Mouse (Mus musculus) heart, adult 10 weeks (tissue): ENCODE data around the gene Txnrd2. TPM values are rescaled to one million over a fixed set of nuclear protein-coding genes. Genes with fewer than 3 reads are reported as not detected.

ENCODE experiments used
- polyA plus RNA-seq: library from polyadenylated mRNA; stranded (reverse); fragments of 350-450 nt; fragmentation: Illumina TruSeq; extraction: RNeasy Lipid Tissue Mini Kit (QIAGEN cat#74804); gene quantifications from one replicate; pipeline ENCODE4 v1.2.3, GENCODE M21; 2014; ENCODE audit warnings: low read depth, low replicate concordance

Txnrd2 gene
- polyA plus RNA-seq: 45.8 TPM

GRCm38 (mm10) chr16:18426215-18426791 is at the start of gene Txnrd2:
Gene Txnrd2 (plus strand): TSS chr16:18426384.

GRCm38 (mm10) chr16:18426802-18427280 is 657 bp downstream of the Txnrd2 start, which contains the start of gene Comt:
Gene Comt (minus strand): TSS chr16:18426852.

GRCm38 (mm10) chr16:18498558-18498990 is 72.4 kb downstream of the Txnrd2 start, which contains the start of the genes Gnb1l and Rtl10:
Gene Gnb1l (plus strand): TSS chr16:18498713.
Gene Rtl10 (plus strand): TSS chr16:18498901.

Other genes starting within 250 kb of the Txnrd2 start
- not detected for gene Ccdc188, start 208.5 kb upstream of the Txnrd2 start, polyA plus RNA-seq
- gene Zdhhc8, start 191.2 kb upstream of the Txnrd2 start, polyA plus RNA-seq: 23.9 TPM
- gene Trmt2a, start 177.7 kb upstream of the Txnrd2 start, polyA plus RNA-seq: 36.1 TPM
- gene Ranbp1, start 177.7 kb upstream of the Txnrd2 start, polyA plus RNA-seq: 48.5 TPM
- gene Gm49776, start 168.1 kb upstream of the Txnrd2 start, polyA plus RNA-seq: not detected
- 8.7 TPM for gene Dgcr8, start 137.1 kb upstream of the Txnrd2 start, polyA plus RNA-seq
- gene Tango2, start 78.3 kb upstream of the Txnrd2 start, polyA plus RNA-seq: 260 TPM
- gene Arvcf, start 78.2 kb upstream of the Txnrd2 start, polyA plus RNA-seq: 15.8 TPM
- 213 TPM for gene Comt, start 468 bp downstream of the Txnrd2 start, polyA plus RNA-seq
- 4.4 TPM for gene Gnb1l, start 72.3 kb downstream of the Txnrd2 start, polyA plus RNA-seq
- gene Rtl10, start 72.5 kb downstream of the Txnrd2 start, polyA plus RNA-seq: 1.8 TPM
- 0.71 TPM for gene Tbx1, start 164.3 kb downstream of the Txnrd2 start, polyA plus RNA-seq
- gene Gp1bb, start 196.0 kb downstream of the Txnrd2 start, polyA plus RNA-seq: not detected
- gene Gm49601, start 200.0 kb downstream of the Txnrd2 start, polyA plus RNA-seq: 2.8 TPM
- gene Sept5, start 203.6 kb downstream of the Txnrd2 start, polyA plus RNA-seq: 5.7 TPM